Mouse (Mus musculus) heart, embryonic 11.5 days (tissue): Measurements from ENCODE around the gene Gm15737. TPM values are rescaled to one million over a fixed set of nuclear protein-coding genes. Genes with fewer than 3 reads are reported as not detected.

ENCODE experiments used
- ATAC-seq: fragments of 200-750 bp; cut with Nextera tagmentation; replicated peaks from 2 replicates; pipeline ENCODE4 v1.8.0; 2017; ENCODE audit warnings: moderate library complexity; ENCODE audit not compliant: insufficient number of reproducible peaks, low FRiP score, low TSS enrichment
- H3K27ac ChIP-seq: fragments of 300-500 bp; sonication (generic); 2 replicates; pipeline ENCODE4 v1.5.1; 2014; ENCODE audit warnings: mild to moderate bottlenecking, low read depth, low read length
- H3K27me3 ChIP-seq: fragments of 300-500 bp; sonication (generic); 2 replicates; pipeline ENCODE4 v1.6.1; 2014; ENCODE audit warnings: mild to moderate bottlenecking, low read length, mixed read lengths; ENCODE audit not compliant: control insufficient read depth, insufficient read depth
- H3K36me3 ChIP-seq: fragments of 300-500 bp; sonication (generic); 2 replicates; pipeline ENCODE4 v1.6.1; 2014; ENCODE audit warnings: mild to moderate bottlenecking, low read length, moderate library complexity, mixed read lengths; ENCODE audit not compliant: control insufficient read depth, insufficient read depth
- H3K4me1 ChIP-seq: fragments of 300-500 bp; sonication (generic); 2 replicates; pipeline ENCODE4 v1.6.1; 2014; ENCODE audit warnings: low read length; ENCODE audit not compliant: control insufficient read depth, insufficient read depth
- H3K4me2 ChIP-seq: fragments of 300-500 bp; sonication (generic); 2 replicates; pipeline ENCODE4 v1.6.1; 2014; ENCODE audit warnings: mild to moderate bottlenecking, moderate library complexity
- H3K4me3 ChIP-seq: fragments of 300-500 bp; sonication (generic); 2 replicates; pipeline ENCODE4 v1.5.1; 2014; ENCODE audit warnings: low read depth, low read length
- H3K9ac ChIP-seq: fragments of 300-500 bp; sonication (generic); 2 replicates; pipeline ENCODE4 v1.6.1; 2014; ENCODE audit warnings: mild to moderate bottlenecking, low read depth, low read length, moderate library complexity
- H3K9me3 ChIP-seq: fragments of 300-500 bp; sonication (generic); replicated peaks from 2 replicates; pipeline ENCODE4 v1.6.1; 2016; ENCODE audit warnings: low read length; ENCODE audit not compliant: control insufficient read depth
- WGBS: fragments of 180-500 bp; shearing (Covaris S2); extraction: QIAGEN DNeasy Blood & Tissue Kit; methylation state at CpG from one replicate; pipeline ENCODE4 v1.1.7; 2014; ENCODE audit not compliant: insufficient replicate concordance; 5-methylcytosine and 5-hydroxymethylcytosine counted together
- polyA plus RNA-seq: library from polyadenylated mRNA; unstranded; fragments of >200 nt; fragmentation: Nextera tagmentation; extraction: Ambion mirVana; gene quantifications from 2 replicates; pipeline ENCODE4 v1.2.1, GENCODE M21; 2014

The Gm15737 gene
- polyA plus RNA-seq, 1 experiment from 2014 or later: 0.33 TPM

DNA sequence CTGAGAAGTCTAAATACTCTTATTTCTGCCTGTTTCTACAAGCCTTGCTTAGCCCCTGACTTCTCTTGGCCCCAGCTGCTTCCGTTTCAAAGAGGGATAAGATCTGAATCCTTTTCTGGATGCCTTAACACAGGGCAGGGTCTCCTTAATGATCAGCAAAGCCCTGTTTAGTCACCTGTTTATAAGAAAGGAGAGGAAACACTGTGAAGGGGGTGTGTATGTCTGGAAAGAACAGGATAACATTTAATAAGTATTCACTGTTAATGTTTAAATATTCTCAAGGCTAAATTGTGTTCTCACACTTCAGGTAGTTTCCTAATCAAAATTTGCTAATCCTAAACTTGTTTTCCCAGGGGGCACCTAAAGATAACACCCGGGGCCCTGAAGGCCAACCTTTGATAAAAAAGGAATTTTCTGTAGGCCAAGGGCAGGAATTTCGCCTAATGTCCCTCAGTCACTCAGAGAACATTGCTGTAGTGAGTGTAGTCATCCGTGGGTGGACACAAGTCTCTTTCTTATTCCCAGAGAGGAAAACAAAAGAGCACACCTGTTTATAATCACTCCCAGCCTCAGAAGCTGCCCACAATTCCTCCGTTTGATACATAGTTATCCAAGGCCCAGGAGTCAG lies 8.8 kb upstream of the Gm15737 start:
- H3K9me3 ChIP-seq: no peaks in the 10 kb centered on the region
- no peaks in the 10 kb centered on the region for H3K36me3 ChIP-seq
- ATAC-seq: no peak
- H3K9ac ChIP-seq: no peak overlapping the region
- H3K4me1 ChIP-seq: peaks cover 17% of the 10 kb centered on the region
- WGBS: 30% methylated on average over 5 of the region's 5 CpGs
- no peak overlapping the region for H3K4me3 ChIP-seq
- H3K27ac ChIP-seq: 0 out of 2 replicates have a peak overlapping the region, but pooled peaks have one; percentile 10
- no peak overlapping the region for H3K4me2 ChIP-seq
- no peaks in the 10 kb centered on the region for H3K27me3 ChIP-seq

DNA sequence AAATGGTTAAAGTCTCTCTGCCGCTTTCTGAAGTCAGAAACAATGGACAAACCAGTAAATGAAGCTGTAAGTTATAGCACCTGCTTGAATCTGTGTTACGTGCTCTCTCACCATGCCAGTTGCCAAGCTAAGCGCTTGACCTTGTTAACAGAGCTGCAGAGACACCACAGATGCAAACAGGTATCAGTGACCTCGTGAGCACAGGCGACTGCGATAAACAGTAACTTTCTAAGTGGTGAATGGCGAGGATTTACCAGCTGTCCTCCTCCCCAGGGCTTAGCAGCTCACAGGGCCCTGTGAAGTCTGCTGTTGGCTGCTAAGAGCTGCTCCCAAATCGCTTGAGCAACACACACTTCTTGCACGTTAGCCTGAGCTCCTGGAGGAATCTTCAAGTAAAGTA lies 6.6 kb upstream of the Gm15737 start:
- peaks cover 17% of the 10 kb centered on the region for H3K4me1 ChIP-seq
- WGBS: 47% methylated on average over 9 of the region's 9 CpGs
- H3K4me2 ChIP-seq: no peak overlapping the region
- H3K36me3 ChIP-seq: no peaks in the 10 kb centered on the region
- no peak overlapping the region for H3K4me3 ChIP-seq
- no peaks in the 10 kb centered on the region for H3K9me3 ChIP-seq
- no peaks in the 10 kb centered on the region for H3K27me3 ChIP-seq
- H3K9ac ChIP-seq: no peak overlapping the region
- ATAC-seq: no peak
- peak overlapping the region; percentile 46; the same call in 1 of the 2 replicates for H3K27ac ChIP-seq

DNA sequence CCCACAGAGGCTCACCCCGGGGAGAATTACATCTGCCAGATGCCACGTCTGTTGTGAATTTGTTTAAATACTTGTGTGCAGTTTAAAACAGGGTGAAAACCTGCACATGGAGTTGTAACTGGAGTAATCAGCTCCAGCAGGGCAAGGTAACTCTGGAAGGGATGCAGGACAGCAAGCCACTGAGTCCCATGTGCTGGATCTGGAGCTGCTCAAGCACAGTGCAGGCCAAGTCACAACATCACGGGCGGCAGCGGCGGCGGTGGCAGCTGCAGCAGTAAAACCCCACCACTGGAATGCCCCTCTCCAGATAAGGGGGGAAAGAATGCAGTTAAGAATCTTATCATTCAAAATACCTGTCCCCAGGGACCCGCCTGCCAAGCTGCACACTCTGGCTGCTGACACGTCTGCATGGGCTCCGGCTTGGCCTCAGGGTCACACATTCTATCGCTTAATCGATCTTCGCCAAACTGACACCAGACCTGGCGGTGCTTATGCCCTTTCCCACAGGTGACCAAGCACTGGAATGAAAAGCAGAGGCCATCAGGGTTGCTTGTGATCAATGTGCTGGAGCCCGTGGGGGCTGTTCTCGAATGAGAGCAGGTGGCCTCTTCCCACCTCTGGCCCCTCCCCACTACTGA lies 544 bp downstream of the Gm15737 start:
- Histone ChIP-seq H3K27ac (peak overlapping the region; percentile 98), H3K4me1 (peaks cover 20% of the 10 kb centered on the region), H3K4me2 (peak overlapping the region; percentile 47), H3K4me3 (peak overlapping the region; percentile 12; the same call in 1 of the 2 replicates), H3K36me3 (no peaks in the 10 kb centered on the region), H3K9me3 (no peaks in the 10 kb centered on the region), H3K9ac (peak overlapping the region; percentile 63; the same call in 1 of the 2 replicates), H3K27me3 (no peaks in the 10 kb centered on the region)
- 0 out of 2 replicates have a peak, but pooled peaks have one; percentile 55 for ATAC-seq
- 23% methylated on average over 16 of the region's 16 CpGs for WGBS

DNA sequence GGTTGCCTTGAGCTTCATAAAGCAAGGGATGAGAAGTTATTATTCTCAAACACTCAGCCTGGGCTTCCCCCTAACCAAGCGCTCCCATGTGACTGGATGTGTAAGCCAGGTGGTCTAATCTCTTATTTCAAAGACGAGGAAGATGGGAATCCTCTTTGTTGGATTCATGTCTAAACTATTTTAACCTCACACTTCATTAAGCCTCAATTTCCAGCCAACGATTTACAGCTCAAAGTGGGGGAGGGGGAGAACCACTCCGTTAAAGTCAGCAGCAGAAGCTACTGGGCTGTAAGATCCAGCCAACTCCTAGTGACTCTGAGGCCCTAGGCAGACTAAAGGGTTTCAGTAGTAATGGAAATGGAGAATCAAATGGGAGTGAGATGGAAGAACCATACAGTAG lies 2.7 kb downstream of the Gm15737 start:
- no peak overlapping the region for H3K27ac ChIP-seq
- no peak overlapping the region for H3K4me3 ChIP-seq
- ATAC-seq: no peak
- H3K36me3 ChIP-seq: no peaks in the 10 kb centered on the region
- H3K4me2 ChIP-seq: no peak overlapping the region
- no peaks in the 10 kb centered on the region for H3K27me3 ChIP-seq
- H3K9ac ChIP-seq: no peak overlapping the region
- WGBS: 62% methylated on average over 4 of the region's 4 CpGs
- no peaks in the 10 kb centered on the region for H3K9me3 ChIP-seq
- H3K4me1 ChIP-seq: peaks cover 20% of the 10 kb centered on the region

DNA sequence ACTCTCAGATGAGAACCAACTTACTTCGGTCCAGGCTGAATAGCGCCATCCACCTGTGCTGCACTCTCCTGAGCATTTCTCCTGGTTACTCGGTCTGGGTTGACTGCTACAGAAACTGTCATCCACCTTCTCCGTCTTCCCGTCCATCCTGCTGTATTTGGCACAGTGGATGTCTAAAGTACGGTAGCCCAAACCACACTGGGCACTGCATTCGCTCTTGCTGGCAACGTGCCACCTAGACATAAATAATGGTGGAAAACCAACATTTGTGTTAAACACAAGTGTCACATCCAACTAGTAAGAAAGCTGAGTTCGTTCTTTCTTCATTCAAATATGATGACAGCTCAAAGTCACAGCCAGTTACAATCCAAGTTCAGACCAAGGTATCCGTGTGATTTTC lies 3.6 kb downstream of the Gm15737 start:
- Histone ChIP-seq H3K27me3 (no peaks in the 10 kb centered on the region), H3K9me3 (no peaks in the 10 kb centered on the region), H3K4me3 (no peak overlapping the region), H3K27ac (no peak overlapping the region), H3K4me2 (no peak overlapping the region), H3K36me3 (peaks cover 8% of the 10 kb centered on the region), H3K4me1 (peaks cover 20% of the 10 kb centered on the region), H3K9ac (no peak overlapping the region)
- 83% methylated on average over 10 of the region's 10 CpGs for WGBS
- ATAC-seq: no peak

DNA sequence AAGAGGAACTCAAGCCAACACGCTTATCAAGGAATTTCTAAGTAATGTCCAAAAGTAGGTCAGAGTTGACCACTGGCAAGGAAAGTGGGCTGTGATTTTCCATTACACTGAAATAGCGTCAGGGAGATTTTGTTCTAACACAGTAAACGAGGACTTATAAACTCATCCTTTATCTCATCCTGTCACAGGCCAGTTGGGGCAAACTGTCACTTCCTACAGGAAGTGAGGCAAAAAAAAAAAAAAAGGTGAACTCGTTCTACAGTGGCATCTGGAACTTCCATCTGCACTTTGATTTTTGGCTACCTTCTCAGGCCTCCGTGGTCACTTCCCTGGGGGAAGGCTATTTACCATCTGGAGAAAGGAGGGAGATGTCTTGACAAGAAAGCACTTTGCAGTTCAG lies 5.7 kb downstream of the Gm15737 start:
- Histone ChIP-seq H3K27me3 (no peaks in the 10 kb centered on the region), H3K4me2 (no peak overlapping the region), H3K4me1 (peaks cover 6% of the 10 kb centered on the region), H3K4me3 (no peak overlapping the region), H3K9ac (no peak overlapping the region), H3K9me3 (no peaks in the 10 kb centered on the region), H3K36me3 (peaks cover 8% of the 10 kb centered on the region), H3K27ac (no peak overlapping the region)
- ATAC-seq: no peak
- 33% methylated on average over 5 of the region's 5 CpGs for WGBS

DNA sequence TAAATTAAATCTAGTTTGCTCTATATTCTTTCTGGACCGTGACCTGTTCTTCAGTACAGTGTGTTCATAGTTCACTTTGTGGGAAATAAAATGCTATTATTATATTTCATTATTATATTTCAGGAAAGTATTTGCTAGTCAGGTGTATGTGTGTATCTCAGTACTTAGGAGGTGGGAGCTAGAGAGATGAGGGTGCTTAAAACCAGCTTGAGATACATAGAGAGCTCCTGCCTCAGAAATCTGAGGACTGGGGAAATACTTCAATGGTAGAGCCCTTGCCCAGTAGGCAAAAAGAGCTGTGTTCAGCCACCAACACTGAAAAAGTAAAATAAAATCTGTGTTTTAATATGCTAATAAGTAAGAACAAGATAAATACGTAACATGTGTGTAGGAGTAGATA lies 6.2 kb downstream of the Gm15737 start:
- no peaks in the 10 kb centered on the region for H3K27me3 ChIP-seq
- H3K4me1 ChIP-seq: peaks cover 1% of the 10 kb centered on the region; the same call in 1 of the 2 replicates
- ATAC-seq: no peak
- H3K9me3 ChIP-seq: no peaks in the 10 kb centered on the region
- 89% methylated on average over 2 of the region's 2 CpGs for WGBS
- no peak overlapping the region for H3K27ac ChIP-seq
- H3K4me3 ChIP-seq: no peak overlapping the region
- H3K9ac ChIP-seq: no peak overlapping the region
- peaks cover 8% of the 10 kb centered on the region for H3K36me3 ChIP-seq
- H3K4me2 ChIP-seq: no peak overlapping the region

DNA sequence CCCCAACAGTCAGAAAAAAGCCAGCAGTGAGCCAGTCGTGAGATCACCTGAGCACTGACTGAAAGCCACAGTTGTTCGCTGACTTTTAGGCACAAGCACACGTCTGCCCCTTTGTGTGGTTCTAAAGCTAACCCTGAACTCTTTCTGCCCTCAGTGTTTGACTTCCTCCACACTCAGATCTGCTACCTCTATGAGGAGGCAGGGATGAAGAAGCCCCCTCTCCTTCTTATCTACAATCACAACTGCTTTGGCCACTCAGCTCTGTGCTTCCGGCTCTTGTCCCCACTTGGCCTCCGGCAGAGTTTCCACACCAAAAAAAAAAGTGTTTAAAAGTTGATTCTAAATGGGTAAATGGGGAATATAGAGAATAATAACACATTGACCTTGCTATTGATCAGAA lies 7.0 kb downstream of the Gm15737 start:
- no peak for ATAC-seq
- no peak overlapping the region for H3K27ac ChIP-seq

DNA sequence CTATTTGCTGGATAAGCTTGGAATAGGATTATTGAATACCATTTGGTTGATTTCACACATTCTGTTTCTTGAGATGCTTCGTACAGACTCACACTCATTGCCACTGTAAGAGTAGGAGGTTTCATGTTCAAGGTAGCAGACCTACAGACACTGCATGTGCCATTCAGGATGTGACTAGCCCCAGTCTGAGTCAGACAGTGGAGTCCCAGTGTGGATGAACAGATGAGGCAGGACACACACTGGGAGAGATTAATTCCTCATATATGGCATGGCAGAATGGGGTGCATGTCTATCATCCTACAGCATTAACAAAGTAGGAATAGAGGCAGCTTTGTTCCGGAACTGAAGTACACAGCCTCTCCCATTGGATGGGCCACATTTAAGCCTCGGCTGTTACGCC lies 8.1 kb downstream of the Gm15737 start:
- Histone ChIP-seq H3K27me3 (no peaks in the 10 kb centered on the region), H3K4me3 (no peak overlapping the region), H3K9me3 (no peaks in the 10 kb centered on the region), H3K4me1 (peaks cover under 1% of the 10 kb centered on the region; the same call in 1 of the 2 replicates), H3K4me2 (no peak overlapping the region), H3K27ac (no peak overlapping the region), H3K9ac (no peak overlapping the region), H3K36me3 (peaks cover 8% of the 10 kb centered on the region)
- WGBS: 90% methylated on average over 4 of the region's 4 CpGs
- no peak for ATAC-seq

More for the DNA sequence above, 7.0 kb downstream of the Gm15737 start:
- Histone ChIP-seq H3K4me2 (no peak overlapping the region), H3K9ac (no peak overlapping the region), H3K4me3 (no peak overlapping the region), H3K36me3 (peaks cover 8% of the 10 kb centered on the region), H3K27me3 (no peaks in the 10 kb centered on the region), H3K9me3 (no peaks in the 10 kb centered on the region), H3K4me1 (no peaks in the 10 kb centered on the region; the same call in 1 of the 2 replicates)
- 42% methylated on average over 5 of the region's 5 CpGs for WGBS
